Mouse (Mus musculus): ENCODE measurements around the gene Rab11fip5. TPM values are rescaled to one million over a fixed set of nuclear protein-coding genes. Genes with fewer than 3 reads are reported as not detected.
A peak's percentile ranks its signal among the peaks of the same experiment; 100 is the strongest.

Rab11fip5 gene
- polyA plus RNA-seq, 1 experiment, result 24.8 TPM

GRCm38 (mm10) chr6:85410771-85411273, 36.4 kb upstream of the Rab11fip5 start:
- H3K79me2 ChIP-seq (ENCODE audit: control insufficient read depth, insufficient read depth), result no peaks in the 10 kb centered on the region
- H3K27me3 ChIP-seq (ENCODE audit: control insufficient read depth, insufficient read depth, insufficient read length), result peaks cover 70% of the 10 kb centered on the region
- TF ChIP-seq TCF3 (IDR thresholded peaks at IDR 0.05; ENCODE audit: insufficient read length, low read depth), result no peak
- no peak for TF ChIP-seq CEBPB (IDR thresholded peaks at IDR 0.05; ENCODE audit: insufficient read depth, poor library complexity, severe bottlenecking)
- TF ChIP-seq TCF12 (IDR thresholded peaks at IDR 0.05; ENCODE audit: insufficient read depth, poor library complexity, severe bottlenecking), result no peak
- TF ChIP-seq USF1 (IDR thresholded peaks at IDR 0.05; ENCODE audit: low read depth), result no peak
- no peak for TF ChIP-seq MAX (IDR thresholded peaks at IDR 0.05; ENCODE audit: low read depth)
- TF ChIP-seq REST (IDR thresholded peaks at IDR 0.05; ENCODE audit: insufficient read depth, insufficient read length), result no peak
- no peak for TF ChIP-seq SRF (IDR thresholded peaks at IDR 0.05; ENCODE audit: control insufficient read depth, insufficient read length, low read depth)
- no peak for TF ChIP-seq MYOG (IDR thresholded peaks at IDR 0.05; ENCODE audit: control insufficient read depth in 1 of 3, insufficient read depth in 1 of 3, insufficient read length in 2 of 3, low read depth in 2 of 3)
- no peak for TF ChIP-seq E2F4 (IDR thresholded peaks at IDR 0.05; ENCODE audit: insufficient read depth)
- TF ChIP-seq POLR2A (IDR thresholded peaks at IDR 0.05; ENCODE audit: insufficient read length, low read depth), result no peak
- no peak for TF ChIP-seq MYOD1 (IDR thresholded peaks at IDR 0.05; ENCODE audit: control insufficient read depth in 1 of 3, insufficient read length in 2 of 3, low read depth in 2 of 3)
- no peak overlapping the region for H3ac ChIP-seq (ENCODE audit: control insufficient read depth, insufficient read length)
- peak overlapping the region; percentile 49 for H3K4me2 ChIP-seq (ENCODE audit: low read depth)
- no peak overlapping the region for H3K4me3 ChIP-seq
- H3K36me3 ChIP-seq (ENCODE audit: control insufficient read depth, insufficient read depth), result no peaks in the 10 kb centered on the region

- Histone ChIP-seq H3K36me3 (ENCODE audit: control insufficient read depth, insufficient read depth) (no peaks in the 10 kb centered on the region), H3K4me2 (ENCODE audit: low read depth) (no peak overlapping the region), H3K4me3 (no peak overlapping the region), H3ac (ENCODE audit: control insufficient read depth, insufficient read length) (no peak overlapping the region), H3K27me3 (ENCODE audit: control insufficient read depth, insufficient read depth, insufficient read length) (peaks cover 71% of the 10 kb centered on the region), H3K79me2 (ENCODE audit: control insufficient read depth, insufficient read depth) (no peaks in the 10 kb centered on the region)
- TF ChIP-seq SRF (IDR thresholded peaks at IDR 0.05; ENCODE audit: control insufficient read depth, insufficient read length, low read depth) (no peak), MYOG (IDR thresholded peaks at IDR 0.05; ENCODE audit: control insufficient read depth in 1 of 3, insufficient read depth in 1 of 3, insufficient read length in 2 of 3, low read depth in 2 of 3) (no peak), CEBPB (IDR thresholded peaks at IDR 0.05; ENCODE audit: insufficient read depth, poor library complexity, severe bottlenecking) (no peak)
Measured at GRCm38 (mm10) chr6:85409003-85409402, 34.6 kb upstream of the Rab11fip5 start.

GRCm38 (mm10) chr6:85403039-85403438, 28.6 kb upstream of the Rab11fip5 start:
- Histone ChIP-seq H3K79me2 (ENCODE audit: control insufficient read depth, insufficient read depth) (no peaks in the 10 kb centered on the region), H3K27me3 (ENCODE audit: control insufficient read depth, insufficient read depth, insufficient read length) (peaks cover 52% of the 10 kb centered on the region), H3K4me3 (no peak overlapping the region), H3K4me2 (ENCODE audit: low read depth) (no peak overlapping the region), H3ac (ENCODE audit: control insufficient read depth, insufficient read length) (no peak overlapping the region), H3K36me3 (ENCODE audit: control insufficient read depth, insufficient read depth) (no peaks in the 10 kb centered on the region)
- TF ChIP-seq TCF12 (IDR thresholded peaks at IDR 0.05; ENCODE audit: insufficient read depth, poor library complexity, severe bottlenecking) (no peak), USF1 (IDR thresholded peaks at IDR 0.05; ENCODE audit: low read depth) (no peak), MYOD1 (IDR thresholded peaks at IDR 0.05; ENCODE audit: control insufficient read depth in 1 of 3, insufficient read length in 2 of 3, low read depth in 2 of 3) (no peak), TCF3 (IDR thresholded peaks at IDR 0.05; ENCODE audit: insufficient read length, low read depth) (no peak), POLR2A (IDR thresholded peaks at IDR 0.05; ENCODE audit: insufficient read length, low read depth) (no peak), SRF (IDR thresholded peaks at IDR 0.05; ENCODE audit: control insufficient read depth, insufficient read length, low read depth) (no peak), MAX (IDR thresholded peaks at IDR 0.05; ENCODE audit: low read depth) (no peak), MYOG (IDR thresholded peaks at IDR 0.05; ENCODE audit: control insufficient read depth in 1 of 3, insufficient read depth in 1 of 3, insufficient read length in 2 of 3, low read depth in 2 of 3) (no peak), REST (IDR thresholded peaks at IDR 0.05; ENCODE audit: insufficient read depth, insufficient read length) (no peak), POLR2AphosphoS2 (IDR thresholded peaks at IDR 0.05; ENCODE audit: insufficient read length, low read depth) (no peak), E2F4 (IDR thresholded peaks at IDR 0.05; ENCODE audit: insufficient read depth) (no peak), CEBPB (IDR thresholded peaks at IDR 0.05; ENCODE audit: insufficient read depth, poor library complexity, severe bottlenecking) (no peak)

- no peaks in the 10 kb centered on the region for H3K79me2 ChIP-seq (ENCODE audit: control insufficient read depth, insufficient read depth)
- H3K4me2 ChIP-seq (ENCODE audit: low read depth), result no peak overlapping the region
- no peak overlapping the region for H3ac ChIP-seq (ENCODE audit: control insufficient read depth, insufficient read length)
- H3K36me3 ChIP-seq (ENCODE audit: control insufficient read depth, insufficient read depth), result no peaks in the 10 kb centered on the region
- no peak overlapping the region for H3K4me3 ChIP-seq
- H3K27me3 ChIP-seq (ENCODE audit: control insufficient read depth, insufficient read depth, insufficient read length), result peaks cover 48% of the 10 kb centered on the region
- no peak for TF ChIP-seq POLR2A (IDR thresholded peaks at IDR 0.05; ENCODE audit: insufficient read length, low read depth)
- no peak for TF ChIP-seq MAX (IDR thresholded peaks at IDR 0.05; ENCODE audit: low read depth)
- no peak for TF ChIP-seq USF1 (IDR thresholded peaks at IDR 0.05; ENCODE audit: low read depth)
- no peak for TF ChIP-seq MYOG (IDR thresholded peaks at IDR 0.05; ENCODE audit: control insufficient read depth in 1 of 3, insufficient read depth in 1 of 3, insufficient read length in 2 of 3, low read depth in 2 of 3)
- TF ChIP-seq CEBPB (IDR thresholded peaks at IDR 0.05; ENCODE audit: insufficient read depth, poor library complexity, severe bottlenecking), result no peak
- TF ChIP-seq E2F4 (IDR thresholded peaks at IDR 0.05; ENCODE audit: insufficient read depth), result no peak
- no peak for TF ChIP-seq MYOD1 (IDR thresholded peaks at IDR 0.05; ENCODE audit: control insufficient read depth in 1 of 3, insufficient read length in 2 of 3, low read depth in 2 of 3)
- no peak for TF ChIP-seq TCF3 (IDR thresholded peaks at IDR 0.05; ENCODE audit: insufficient read length, low read depth)
- TF ChIP-seq SRF (IDR thresholded peaks at IDR 0.05; ENCODE audit: control insufficient read depth, insufficient read length, low read depth), result no peak
- no peak for TF ChIP-seq TCF12 (IDR thresholded peaks at IDR 0.05; ENCODE audit: insufficient read depth, poor library complexity, severe bottlenecking)
- no peak for TF ChIP-seq REST (IDR thresholded peaks at IDR 0.05; ENCODE audit: insufficient read depth, insufficient read length)
- TF ChIP-seq POLR2AphosphoS2 (IDR thresholded peaks at IDR 0.05; ENCODE audit: insufficient read length, low read depth), result no peak
Measured at GRCm38 (mm10) chr6:85402613-85403012, 28.2 kb upstream of the Rab11fip5 start.

- Histone ChIP-seq H3K4me3 (no peak overlapping the region), H3K79me2 (ENCODE audit: control insufficient read depth, insufficient read depth) (no peaks in the 10 kb centered on the region), H3K27me3 (ENCODE audit: control insufficient read depth, insufficient read depth, insufficient read length) (peaks cover 24% of the 10 kb centered on the region), H3ac (ENCODE audit: control insufficient read depth, insufficient read length) (no peak overlapping the region), H3K36me3 (ENCODE audit: control insufficient read depth, insufficient read depth) (no peaks in the 10 kb centered on the region), H3K4me2 (ENCODE audit: low read depth) (no peak overlapping the region)
- TF ChIP-seq POLR2A (IDR thresholded peaks at IDR 0.05; ENCODE audit: insufficient read length, low read depth) (no peak), MAX (IDR thresholded peaks at IDR 0.05; ENCODE audit: low read depth) (no peak)
Measured at GRCm38 (mm10) chr6:85399715-85400114, 25.3 kb upstream of the Rab11fip5 start.

All from myocyte (in vitro differentiated cells).